Mouse (Mus musculus): ENCODE measurements around the gene Tor1aip2.

DNA sequence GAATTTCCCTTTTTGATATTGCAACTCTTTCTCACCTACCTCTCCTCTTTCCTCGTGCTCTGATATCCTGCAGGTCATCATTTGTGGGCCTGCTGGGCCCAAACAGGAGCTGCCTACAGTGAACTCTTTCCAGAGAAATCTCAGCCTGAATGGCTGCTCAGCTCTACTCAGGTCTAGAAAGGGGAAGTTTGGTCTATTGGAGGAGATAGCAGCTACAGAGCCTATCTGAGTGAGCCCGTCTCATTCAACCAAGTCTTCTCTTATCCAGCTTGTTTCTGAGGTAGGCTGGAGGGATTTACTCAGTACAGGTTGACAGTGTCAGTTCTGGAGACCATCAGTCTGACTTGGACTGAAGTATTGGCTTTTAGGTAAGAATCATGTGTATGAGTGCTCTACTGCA, 68.6 kb downstream of the Tor1aip2 start:
- no peak for TF ChIP-seq GATA1 (IDR thresholded peaks at IDR 0.05; ENCODE audit: borderline replicate concordance, low read length)
- no peak for TF ChIP-seq FLI1 (IDR thresholded peaks at IDR 0.05; ENCODE audit: low read length)
